Mouse (Mus musculus): ENCODE results near the gene Gm4724.
"Not testable (repeated sequence)": the region's sequence is repeated elsewhere in the genome, so short reads cannot be mapped to it uniquely, and the experiment has no call there.

Gm4724 gene

DNA sequence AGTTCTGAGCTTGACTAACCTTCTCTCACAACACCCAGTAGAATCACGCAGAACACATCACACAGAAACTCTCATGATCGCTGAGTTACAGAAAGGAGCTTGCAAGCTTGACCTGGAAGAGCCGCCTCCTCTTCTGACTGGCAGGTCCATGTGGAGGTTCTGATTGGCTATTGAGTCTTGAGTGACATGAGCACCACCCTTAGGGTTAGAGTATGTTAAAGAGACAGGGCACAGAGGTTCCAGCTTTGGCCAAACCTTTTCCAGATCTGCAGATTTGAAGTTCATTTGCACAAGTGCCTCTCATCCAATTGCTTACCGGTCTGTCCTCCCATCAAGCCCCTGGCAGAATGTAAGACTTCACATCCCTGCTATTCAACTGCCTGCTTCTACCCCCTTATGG, at the start of gene Gm4724:
TSS of gene Gm4724 (minus strand) at position 101 of the 400 bp plus-strand sequence.
- DNase-seq (ENCODE audit: low read depth, low spot score), result not testable (repeated sequence)

DNA sequence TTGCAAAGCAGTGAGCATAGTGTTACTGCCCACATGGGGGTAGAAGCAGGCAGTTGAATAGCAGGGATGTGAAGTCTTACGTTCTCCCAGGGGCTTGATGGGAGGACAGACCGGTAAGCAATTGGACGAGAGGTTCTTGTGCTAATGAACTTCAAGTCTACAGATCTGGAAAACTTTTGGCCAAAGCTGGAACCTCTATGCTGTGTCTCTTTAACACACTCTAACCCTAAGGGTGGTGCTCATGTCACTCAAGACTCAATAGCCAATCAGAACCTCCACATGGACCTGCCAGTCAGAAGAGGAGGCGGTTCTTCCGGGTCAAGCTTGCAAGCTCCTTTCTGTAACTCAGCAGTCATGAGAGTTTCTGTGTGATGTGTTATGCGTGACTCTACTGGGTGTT, 34.1 kb upstream of the Gm4724 start, which contains the start of gene Zfp965:
TSS of gene Zfp965 (plus strand) at position 301 of the 400 bp plus-strand sequence.
- not testable (repeated sequence) for DNase-seq (ENCODE audit: low read depth, low spot score)
